Mouse (Mus musculus): ENCODE data around the gene Map3k1. TPM values are rescaled to one million over a fixed set of nuclear protein-coding genes. Genes with fewer than 3 reads are reported as not detected.
"Not testable (repeated sequence)": the region's sequence is repeated elsewhere in the genome, so short reads cannot be mapped to it uniquely, and the experiment has no call there.

Gene Map3k1
- polyA plus RNA-seq, 1 experiment from 2014 or later: 14.3 TPM

GRCm38 (mm10) chr13:111746831-111747230 lies 62.0 kb downstream of the Map3k1 start:
- no peaks in the 10 kb centered on the region for H3K27me3 ChIP-seq
- no peak overlapping the region for H3K4me2 ChIP-seq
- H3K36me3 ChIP-seq (replicated peaks): peaks cover 33% of the 10 kb centered on the region
- no peak for ATAC-seq (ENCODE audit: low FRiP score)
- no peak overlapping the region for H3K27ac ChIP-seq
- no peak overlapping the region for H3K4me3 ChIP-seq (replicated peaks)
- WGBS: 92% methylated on average over 5 of the region's 5 CpGs
- no peaks in the 10 kb centered on the region for H3K4me1 ChIP-seq
- H3K9ac ChIP-seq: no peak overlapping the region
- H3K9me3 ChIP-seq: no peaks in the 10 kb centered on the region

- no peaks in the 10 kb centered on the region for H3K4me1 ChIP-seq
- ATAC-seq (ENCODE audit: low FRiP score): no peak
- no peak overlapping the region for H3K4me2 ChIP-seq
- no peaks in the 10 kb centered on the region for H3K27me3 ChIP-seq
- H3K36me3 ChIP-seq (replicated peaks): peaks cover 21% of the 10 kb centered on the region
- H3K27ac ChIP-seq: no peak overlapping the region
- H3K9ac ChIP-seq: no peak overlapping the region
- H3K4me3 ChIP-seq (replicated peaks): no peak overlapping the region
- H3K9me3 ChIP-seq: no peaks in the 10 kb centered on the region
- 88% methylated on average over 7 of the region's 7 CpGs for WGBS
Observed at GRCm38 (mm10) chr13:111745216-111745615, 63.6 kb downstream of the Map3k1 start.

- no peak overlapping the region for H3K27ac ChIP-seq
- H3K36me3 ChIP-seq (replicated peaks): peaks cover 13% of the 10 kb centered on the region
- 89% methylated on average over 6 of the region's 6 CpGs for WGBS
- H3K4me2 ChIP-seq: no peak overlapping the region
- no peaks in the 10 kb centered on the region for H3K4me1 ChIP-seq
- no peaks in the 10 kb centered on the region for H3K27me3 ChIP-seq
- no peak for ATAC-seq (ENCODE audit: low FRiP score)
- no peak overlapping the region for H3K4me3 ChIP-seq (replicated peaks)
- H3K9me3 ChIP-seq: no peaks in the 10 kb centered on the region
- no peak overlapping the region for H3K9ac ChIP-seq
Observed at GRCm38 (mm10) chr13:111744233-111745000, 64.4 kb downstream of the Map3k1 start.

GRCm38 (mm10) chr13:111741991-111742615 lies 66.7 kb downstream of the Map3k1 start:
- ATAC-seq (ENCODE audit: low FRiP score): no peak
- no peaks in the 10 kb centered on the region for H3K9me3 ChIP-seq
- H3K27me3 ChIP-seq: no peaks in the 10 kb centered on the region
- H3K4me2 ChIP-seq: no peak overlapping the region
- no peak overlapping the region for H3K27ac ChIP-seq
- no peaks in the 10 kb centered on the region for H3K4me1 ChIP-seq
- WGBS: 72% methylated on average over 6 of the region's 6 CpGs
- no peak overlapping the region for H3K4me3 ChIP-seq (replicated peaks)
- no peak overlapping the region for H3K9ac ChIP-seq
- no peaks in the 10 kb centered on the region for H3K36me3 ChIP-seq (replicated peaks)

GRCm38 (mm10) chr13:111741204-111741990 lies 67.4 kb downstream of the Map3k1 start:
- Histone ChIP-seq H3K4me2 (no peak overlapping the region), H3K27me3 (no peaks in the 10 kb centered on the region), H3K9ac (no peak overlapping the region), H3K27ac (no peak overlapping the region), H3K4me1 (no peaks in the 10 kb centered on the region), H3K36me3 (replicated peaks) (no peaks in the 10 kb centered on the region), H3K9me3 (no peaks in the 10 kb centered on the region), H3K4me3 (replicated peaks) (no peak overlapping the region)
- 82% methylated on average over 7 of the region's 7 CpGs for WGBS
- ATAC-seq (ENCODE audit: low FRiP score): no peak

GRCm38 (mm10) chr13:111726898-111727297 lies 81.9 kb downstream of the Map3k1 start:
- H3K4me2 ChIP-seq: no peak overlapping the region
- no peaks in the 10 kb centered on the region for H3K36me3 ChIP-seq (replicated peaks)
- peaks cover 4% of the 10 kb centered on the region for H3K9me3 ChIP-seq
- no peak for ATAC-seq (ENCODE audit: low FRiP score)
- WGBS: 91% methylated on average over 5 of the region's 5 CpGs
- H3K27me3 ChIP-seq: no peaks in the 10 kb centered on the region
- no peak overlapping the region for H3K9ac ChIP-seq
- peaks cover 6% of the 10 kb centered on the region for H3K4me1 ChIP-seq
- no peak overlapping the region for H3K4me3 ChIP-seq (replicated peaks)
- H3K27ac ChIP-seq: no peak overlapping the region

GRCm38 (mm10) chr13:111725165-111726077 lies 83.4 kb downstream of the Map3k1 start:
- Histone ChIP-seq H3K36me3 (replicated peaks) (no peaks in the 10 kb centered on the region), H3K4me2 (peak overlapping the region; percentile 76), H3K4me3 (replicated peaks) (peak overlapping the region; percentile 51), H3K4me1 (peaks cover 6% of the 10 kb centered on the region), H3K27me3 (no peaks in the 10 kb centered on the region), H3K9ac (peak overlapping the region; percentile 42), H3K9me3 (peaks cover 4% of the 10 kb centered on the region), H3K27ac (peak overlapping the region; percentile 33)
- ATAC-seq (ENCODE audit: low FRiP score): peak; percentile 99
- WGBS: under 1% methylated on average over 65 of the region's 65 CpGs

- no peaks in the 10 kb centered on the region for H3K27me3 ChIP-seq
- H3K27ac ChIP-seq: no peak overlapping the region
- H3K9me3 ChIP-seq: peaks cover 4% of the 10 kb centered on the region
- under 1% methylated on average over 18 of the region's 18 CpGs for WGBS
- peak overlapping the region; percentile 76 for H3K4me2 ChIP-seq
- no peak for ATAC-seq (ENCODE audit: low FRiP score)
- no peaks in the 10 kb centered on the region for H3K36me3 ChIP-seq (replicated peaks)
- peaks cover 6% of the 10 kb centered on the region for H3K4me1 ChIP-seq
- peak overlapping the region; percentile 33 for H3K9ac ChIP-seq
- H3K4me3 ChIP-seq (replicated peaks): peak overlapping the region; percentile 51
Observed at GRCm38 (mm10) chr13:111724811-111725164, 84.0 kb downstream of the Map3k1 start.

- 69% methylated on average over 9 of the region's 9 CpGs for WGBS
- H3K4me2 ChIP-seq: no peak overlapping the region
- H3K9ac ChIP-seq: no peak overlapping the region
- H3K9me3 ChIP-seq: no peaks in the 10 kb centered on the region
- H3K4me1 ChIP-seq: 0 out of 2 replicates have a peak, but pooled peaks cover 3% of the 10 kb centered on the region
- H3K36me3 ChIP-seq (replicated peaks): peaks cover 19% of the 10 kb centered on the region
- ATAC-seq (ENCODE audit: low FRiP score): no peak
- H3K27ac ChIP-seq: no peak overlapping the region
- H3K4me3 ChIP-seq (replicated peaks): no peak overlapping the region
- no peaks in the 10 kb centered on the region for H3K27me3 ChIP-seq
Observed at GRCm38 (mm10) chr13:111719726-111720125, 89.1 kb downstream of the Map3k1 start.

GRCm38 (mm10) chr13:111710531-111710930 lies 98.3 kb downstream of the Map3k1 start:
- peaks cover 94% of the 10 kb centered on the region for H3K36me3 ChIP-seq (replicated peaks)
- no peaks in the 10 kb centered on the region for H3K27me3 ChIP-seq
- H3K9ac ChIP-seq: no peak overlapping the region
- no peak for ATAC-seq (ENCODE audit: low FRiP score)
- H3K27ac ChIP-seq: no peak overlapping the region
- no peak overlapping the region for H3K4me3 ChIP-seq (replicated peaks)
- no peak overlapping the region for H3K4me2 ChIP-seq
- H3K9me3 ChIP-seq: no peaks in the 10 kb centered on the region
- no peaks in the 10 kb centered on the region for H3K4me1 ChIP-seq
- WGBS: 90% methylated on average over 4 of the region's 4 CpGs

GRCm38 (mm10) chr13:111703952-111704351 lies 104.8 kb downstream of the Map3k1 start:
- not testable (repeated sequence) for H3K4me2 ChIP-seq; H3K4me3 ChIP-seq (replicated peaks); H3K9me3 ChIP-seq; H3K4me1 ChIP-seq; H3K27ac ChIP-seq; H3K9ac ChIP-seq; ATAC-seq (ENCODE audit: low FRiP score); H3K27me3 ChIP-seq
- WGBS: 83% methylated on average over 4 of the region's 4 CpGs
- H3K36me3 ChIP-seq (replicated peaks): peaks cover 74% of the 10 kb centered on the region

- no peak overlapping the region for H3K4me2 ChIP-seq
- no peaks in the 10 kb centered on the region for H3K4me1 ChIP-seq
- peaks cover 69% of the 10 kb centered on the region for H3K36me3 ChIP-seq (replicated peaks)
- H3K4me3 ChIP-seq (replicated peaks): no peak overlapping the region
- no peaks in the 10 kb centered on the region for H3K9me3 ChIP-seq
- ATAC-seq (ENCODE audit: low FRiP score): no peak
- no peaks in the 10 kb centered on the region for H3K27me3 ChIP-seq
- WGBS: 95% methylated on average over 10 of the region's 10 CpGs
- H3K9ac ChIP-seq: no peak overlapping the region
- H3K27ac ChIP-seq: no peak overlapping the region
Observed at GRCm38 (mm10) chr13:111703396-111703795, 105.4 kb downstream of the Map3k1 start.
